Mouse (Mus musculus) MN1 (cell line): ENCODE results near the gene Spag17.

ENCODE experiments used
- DNase-seq: peaks from one replicate; pipeline ENCODE4 v3.0.0-alpha.2; 2016; ENCODE audit warnings: low spot score

Gene Spag17

DNA sequence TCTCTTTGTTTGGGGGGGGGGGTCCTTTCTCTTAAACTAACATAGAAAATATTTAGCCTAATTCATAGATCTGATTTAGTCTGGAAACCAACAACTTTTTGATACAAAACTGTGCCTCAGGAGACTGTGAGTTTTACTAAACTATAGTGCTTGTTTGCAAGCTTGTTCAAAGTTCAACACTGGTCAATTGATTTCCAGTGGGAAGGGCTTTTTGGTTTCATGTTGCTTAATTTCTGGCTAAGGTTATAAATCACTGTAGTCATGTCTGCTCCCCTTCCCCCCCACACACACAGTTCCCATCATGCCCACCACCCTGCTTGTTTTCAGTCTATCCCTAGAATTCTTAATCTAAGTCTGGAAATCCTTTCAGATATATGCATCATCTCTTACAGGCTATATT, 279.8 kb downstream of the Spag17 start:
- no peak for DNase-seq

DNA sequence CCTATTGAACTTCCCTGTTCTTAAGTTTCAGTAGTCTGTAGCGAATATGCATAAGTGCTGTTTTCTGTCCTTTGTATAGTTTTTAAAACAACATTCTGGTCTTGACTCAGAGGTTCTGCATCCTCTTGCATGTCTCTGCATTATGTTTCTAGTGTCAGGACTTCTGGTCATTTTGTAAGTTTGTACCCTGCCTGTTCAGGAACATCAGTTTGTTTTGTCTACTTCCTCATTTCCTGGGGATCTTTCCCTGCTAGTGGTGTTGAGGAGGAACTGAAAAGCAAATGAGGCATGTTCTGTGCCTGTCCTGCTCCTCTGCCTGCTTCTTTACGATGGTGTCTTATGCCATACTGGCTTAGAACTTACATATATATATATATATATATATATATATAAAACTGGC, 290.8 kb downstream of the Spag17 start:
- no peak for DNase-seq

DNA sequence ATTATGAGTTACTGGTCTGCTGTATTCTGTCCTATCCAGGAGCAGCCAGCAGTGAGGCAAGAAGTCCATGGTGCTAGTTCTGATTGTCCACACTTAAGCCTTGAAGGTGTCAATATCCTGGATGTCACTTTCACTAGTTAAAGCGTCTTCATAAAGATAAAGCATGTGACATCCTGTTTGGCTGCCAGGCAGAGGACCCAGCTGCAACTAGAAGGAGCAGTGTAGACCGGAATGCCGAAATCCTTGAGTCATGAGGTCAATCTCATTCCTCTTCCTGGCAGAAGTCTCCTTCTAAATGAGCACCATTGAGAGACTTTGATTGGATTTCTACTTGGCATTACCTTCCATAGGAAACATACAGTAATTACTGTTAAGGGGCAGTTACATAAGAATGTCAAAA, 295.3 kb downstream of the Spag17 start:
- DNase-seq, result no peak

DNA sequence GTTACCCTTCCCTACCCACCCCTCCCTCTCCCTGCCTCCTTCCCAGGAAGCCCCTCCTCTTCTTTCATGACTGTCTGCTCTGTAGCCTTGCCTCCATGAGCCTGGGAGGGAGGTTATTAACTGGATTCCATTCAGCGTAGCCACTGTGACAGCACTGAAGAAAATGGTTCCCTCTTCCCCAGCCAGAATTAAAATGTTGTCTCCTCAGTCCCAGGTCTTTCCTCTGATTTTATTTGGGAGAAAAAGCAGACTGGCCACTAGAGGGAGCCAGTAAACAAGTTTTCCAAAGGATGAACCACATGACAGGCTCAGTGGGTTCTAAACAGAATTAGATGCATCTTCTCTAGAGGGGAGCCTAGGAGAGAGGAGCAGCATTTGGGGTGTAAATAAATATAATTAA, 304.2 kb downstream of the Spag17 start:
- peak; percentile 71 for DNase-seq

DNA sequence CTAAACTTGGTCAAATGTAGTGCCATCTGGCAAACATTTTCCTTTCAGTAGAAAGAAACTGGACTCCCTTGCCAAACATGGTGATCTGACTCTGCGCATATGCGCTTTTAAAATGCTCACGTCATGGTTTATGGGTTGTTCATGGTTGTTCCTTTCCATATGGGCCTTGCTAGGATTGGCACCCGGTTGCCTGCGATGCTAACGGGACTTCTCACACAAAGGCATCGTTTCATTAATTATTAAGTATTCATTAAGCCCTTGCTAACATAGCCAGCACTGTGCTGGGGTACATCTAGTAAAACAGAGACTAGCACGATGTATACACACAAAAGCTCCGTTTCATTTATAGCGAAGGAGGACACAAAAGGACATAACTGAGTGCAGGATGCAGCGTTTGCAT, 304.7 kb downstream of the Spag17 start:
- no peak for DNase-seq
